Mouse (Mus musculus) heart, embryonic 10.5 days (tissue): ENCODE data around the gene Misp. TPM values are rescaled to one million over a fixed set of nuclear protein-coding genes. Genes with fewer than 3 reads are reported as not detected.

Experiments
- DNase-seq: peaks from one replicate; pipeline ENCODE4 v3.0.0-alpha.2; 2017; ENCODE audit warnings: low spot score
- H3K27ac ChIP-seq: fragments of 300-500 bp; sonication (generic); 2 replicates; pipeline ENCODE4 v1.5.1; 2016; ENCODE audit warnings: mild to moderate bottlenecking
- H3K27me3 ChIP-seq: fragments of 300-500 bp; sonication (generic); 2 replicates; pipeline ENCODE4 v1.6.1; 2016; ENCODE audit warnings: mild to moderate bottlenecking; ENCODE audit not compliant: poor library complexity, insufficient read depth, severe bottlenecking
- H3K36me3 ChIP-seq: fragments of 300-500 bp; sonication (generic); 2 replicates; pipeline ENCODE4 v1.6.1; 2016; ENCODE audit warnings: mild to moderate bottlenecking, moderate library complexity
- H3K4me1 ChIP-seq: fragments of 300-500 bp; sonication (generic); 2 replicates; pipeline ENCODE4 v1.6.1; 2016; ENCODE audit warnings: mild to moderate bottlenecking
- H3K4me3 ChIP-seq: fragments of 300-500 bp; sonication (generic); 2 replicates; pipeline ENCODE4 v1.5.1; 2016; ENCODE audit warnings: mild to moderate bottlenecking, moderate library complexity
- H3K9me3 ChIP-seq: fragments of 300-500 bp; sonication (generic); 2 replicates; pipeline ENCODE4 v1.6.1; 2016; ENCODE audit warnings: mild to moderate bottlenecking, moderate library complexity
- whole genome bisulfite sequencing: fragments of 180-500 bp; shearing (Covaris S2); methylation state at CpG from one replicate; pipeline ENCODE4 v1.1.7; 2016; 5-methylcytosine and 5-hydroxymethylcytosine counted together
- polyA plus RNA-seq: library from polyadenylated mRNA; unstranded; fragments of >200 nt; fragmentation: Nextera tagmentation; extraction: Ambion mirVana; gene quantifications from 2 replicates; pipeline ENCODE4 v1.2.1, GENCODE M21; 2016

Gene Misp
- polyA plus RNA-seq, 1 experiment from 2014 or later, result 0.82 TPM

DNA sequence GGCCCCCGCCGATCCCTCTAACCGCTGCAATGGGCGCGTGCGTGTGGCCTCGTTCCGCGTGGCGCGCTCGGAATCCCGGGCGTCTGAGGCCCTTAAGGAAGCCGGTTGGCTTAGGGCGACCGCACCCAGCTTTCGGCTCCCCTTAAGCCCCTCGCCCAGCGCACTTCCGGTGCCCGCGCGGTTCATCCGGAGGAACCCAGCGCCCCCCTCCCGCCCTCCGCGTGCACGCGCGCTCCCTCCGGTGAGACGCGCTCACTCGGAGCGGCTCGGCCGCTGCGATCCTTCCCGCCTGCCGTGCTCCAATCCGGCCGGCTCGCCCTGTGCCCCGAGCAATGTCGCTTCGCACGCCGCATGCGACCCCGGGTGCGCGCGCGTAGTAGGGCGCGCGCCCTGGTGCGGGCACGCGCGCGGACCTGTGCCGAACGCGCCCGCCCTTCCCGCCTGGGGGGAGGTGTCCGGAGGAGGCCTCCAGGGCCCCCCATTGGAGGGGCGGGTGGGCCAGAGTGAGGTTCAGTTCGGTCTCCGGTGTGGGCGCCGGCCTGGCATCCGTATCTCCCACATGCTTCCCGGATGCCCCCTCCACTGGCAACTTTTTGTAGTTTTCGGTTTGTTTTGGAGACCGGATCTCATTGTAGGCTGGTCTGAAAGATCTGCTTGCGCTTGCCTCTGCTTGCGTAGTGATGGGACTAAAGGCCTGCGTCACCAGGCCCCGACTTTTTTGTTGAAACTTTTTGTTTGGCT, 34.2 kb downstream of the Misp start:
- peaks cover 44% of the 10 kb centered on the region for H3K36me3 ChIP-seq
- no peaks in the 10 kb centered on the region for H3K27me3 ChIP-seq
- H3K27ac ChIP-seq, result peak overlapping the region; percentile 100
- H3K9me3 ChIP-seq, result no peaks in the 10 kb centered on the region
- no peak for DNase-seq
- H3K4me1 ChIP-seq, result peaks cover 69% of the 10 kb centered on the region
- under 1% methylated on average over 83 of the region's 83 CpGs for WGBS
- peak overlapping the region; percentile 98 for H3K4me3 ChIP-seq

DNA sequence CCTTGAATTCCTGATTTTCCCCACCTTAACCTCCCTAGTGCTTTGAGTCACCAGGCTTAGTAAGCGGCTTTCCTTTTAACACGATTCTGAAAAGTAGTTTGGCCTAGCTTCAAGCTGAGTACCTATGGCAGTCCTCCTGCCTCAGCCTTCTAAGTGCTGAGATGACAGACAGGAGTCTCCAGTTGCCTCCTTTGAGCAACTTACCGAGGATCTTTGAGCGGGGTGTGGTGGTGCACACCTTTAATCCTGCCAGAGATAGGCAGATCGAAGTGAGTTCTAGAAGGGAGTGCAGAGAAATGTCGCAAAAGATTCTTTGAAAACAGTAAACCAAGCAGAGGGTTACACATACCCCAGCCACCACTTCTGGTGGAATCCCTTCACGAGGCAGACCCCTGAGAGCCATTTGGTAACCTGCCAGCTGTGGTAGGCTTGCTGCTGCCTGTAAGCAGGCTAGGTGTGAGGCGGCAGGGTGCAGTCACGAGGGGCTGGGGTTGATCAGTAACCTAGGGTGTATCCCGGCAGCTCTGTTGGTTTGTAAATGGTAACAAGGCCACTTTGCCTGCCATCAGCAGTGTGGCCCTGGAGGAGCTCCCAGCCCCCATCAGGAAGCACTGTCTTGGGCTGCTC, 34.9 kb downstream of the Misp start:
- 4% methylated on average over 10 of the region's 10 CpGs for WGBS
- no peaks in the 10 kb centered on the region for H3K27me3 ChIP-seq
- H3K4me1 ChIP-seq, result peaks cover 75% of the 10 kb centered on the region
- peak overlapping the region; percentile 98 for H3K4me3 ChIP-seq
- no peaks in the 10 kb centered on the region for H3K9me3 ChIP-seq
- no peak for DNase-seq
- H3K27ac ChIP-seq, result peak overlapping the region; percentile 100
- peaks cover 51% of the 10 kb centered on the region for H3K36me3 ChIP-seq

DNA sequence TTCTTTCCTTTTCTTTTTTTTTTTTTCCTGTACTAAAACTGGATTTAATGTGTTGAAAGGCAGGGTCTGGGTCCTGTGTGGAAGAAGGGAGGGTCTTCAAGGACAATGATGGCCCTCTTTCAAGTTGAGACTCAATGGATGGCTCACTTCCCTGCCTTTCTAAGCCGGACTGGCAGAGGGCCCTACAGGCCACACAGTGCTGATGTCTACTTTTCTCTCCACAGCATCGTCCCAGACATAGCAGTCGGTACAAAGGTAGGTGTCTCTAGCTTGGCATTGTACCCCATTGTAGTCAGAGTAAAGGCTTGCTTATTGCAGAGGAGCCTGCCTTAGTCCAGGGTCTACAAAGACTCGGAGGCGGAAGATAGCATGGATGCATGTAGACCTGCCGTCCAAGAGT, 35.5 kb downstream of the Misp start:
- no peak for DNase-seq
- peaks cover 78% of the 10 kb centered on the region for H3K4me1 ChIP-seq
- H3K36me3 ChIP-seq, result peaks cover 57% of the 10 kb centered on the region
- peak overlapping the region; percentile 23; the same call in 1 of the 2 replicates for H3K27ac ChIP-seq
- H3K9me3 ChIP-seq, result no peaks in the 10 kb centered on the region
- 50% methylated on average over 6 of the region's 6 CpGs for WGBS
- peak overlapping the region; percentile 98 for H3K4me3 ChIP-seq
- no peaks in the 10 kb centered on the region for H3K27me3 ChIP-seq

DNA sequence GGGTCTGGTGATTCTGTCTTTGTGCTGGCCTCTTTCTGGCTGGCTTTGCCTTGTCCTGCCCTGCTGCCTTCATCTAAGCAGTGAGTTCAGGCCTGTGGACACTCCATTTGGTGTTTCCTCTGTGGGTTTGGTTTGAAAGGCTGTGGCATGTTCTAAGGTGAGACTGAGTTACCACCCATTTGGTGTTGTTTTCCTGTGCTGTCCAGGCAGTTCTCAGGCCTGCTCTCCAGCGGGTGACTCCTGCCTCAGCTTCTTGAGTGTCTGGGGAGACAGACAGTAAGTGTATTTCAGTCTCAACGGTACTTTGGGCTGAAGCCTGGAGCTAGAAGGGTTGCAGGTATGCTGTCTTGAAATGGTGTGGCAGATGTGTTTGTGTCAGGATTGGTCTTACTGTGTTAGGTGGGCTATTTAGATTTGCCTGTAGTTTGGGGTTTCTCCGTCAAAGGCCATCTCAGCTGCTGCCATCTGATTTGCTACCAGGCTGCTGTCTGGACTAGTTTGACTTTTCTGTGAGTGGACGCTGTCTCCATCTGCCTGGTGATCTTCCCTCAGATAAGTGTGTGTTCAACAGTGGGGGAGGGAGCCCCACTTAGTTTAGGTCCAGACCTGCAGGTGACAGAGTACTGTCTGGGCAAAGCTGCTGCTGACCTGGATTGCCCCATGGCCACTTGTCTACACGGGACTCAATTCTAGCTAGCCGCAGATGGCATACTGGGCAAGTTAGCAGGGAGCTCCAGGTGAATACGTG, 36.1 kb downstream of the Misp start:
- DNase-seq, result no peak
- Histone ChIP-seq H3K4me1 (peaks cover 74% of the 10 kb centered on the region), H3K9me3 (no peaks in the 10 kb centered on the region), H3K27me3 (no peaks in the 10 kb centered on the region), H3K27ac (peak overlapping the region; percentile 23), H3K4me3 (peak overlapping the region; percentile 98), H3K36me3 (peaks cover 63% of the 10 kb centered on the region)
- 45% methylated on average over 7 of the region's 7 CpGs for WGBS

DNA sequence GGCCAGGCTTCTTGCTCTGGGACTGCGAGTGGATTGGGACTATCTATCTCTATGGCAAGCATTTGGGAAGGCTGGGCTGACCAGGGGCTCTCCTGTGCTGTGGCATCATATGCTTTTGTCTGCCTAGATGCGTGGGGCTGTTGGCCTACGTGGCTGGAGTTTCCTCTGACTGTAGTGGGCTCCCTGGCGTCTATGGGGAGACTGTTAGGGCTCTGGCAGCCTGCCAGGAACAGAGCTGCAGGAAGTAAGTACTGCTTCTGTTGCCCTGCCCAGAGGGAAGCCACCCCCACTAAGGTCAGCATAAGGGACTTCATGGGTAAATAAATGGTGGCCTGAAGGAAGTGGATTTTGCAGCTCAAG, 36.6 kb downstream of the Misp start:
- peak overlapping the region; percentile 98 for H3K4me3 ChIP-seq
- DNase-seq, result no peak
- peak overlapping the region; percentile 23 for H3K27ac ChIP-seq
- no peaks in the 10 kb centered on the region for H3K27me3 ChIP-seq
- WGBS, result 41% methylated on average over 4 of the region's 4 CpGs
- peaks cover 68% of the 10 kb centered on the region for H3K4me1 ChIP-seq
- H3K36me3 ChIP-seq, result peaks cover 69% of the 10 kb centered on the region
- no peaks in the 10 kb centered on the region for H3K9me3 ChIP-seq

DNA sequence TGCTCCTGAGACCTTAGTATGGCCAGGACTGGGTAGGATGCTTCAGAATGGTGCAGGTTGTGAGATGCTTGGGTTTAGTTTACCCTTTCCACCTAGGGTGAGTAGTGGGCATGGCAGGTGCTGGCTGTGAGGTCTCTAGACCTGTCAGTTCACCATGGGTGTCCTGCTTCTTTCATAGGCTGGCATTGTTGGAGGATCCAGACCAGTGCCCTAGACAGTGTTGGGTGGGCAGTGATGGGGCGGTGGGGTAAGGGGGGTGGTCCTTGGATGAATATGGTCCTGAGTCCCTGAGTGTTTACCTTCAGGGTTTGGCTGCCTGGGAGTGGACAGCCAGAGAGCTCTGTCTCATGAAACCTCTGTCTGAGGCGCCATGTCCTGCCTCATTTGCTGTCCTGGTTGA, 37.1 kb downstream of the Misp start:
- H3K9me3 ChIP-seq, result no peaks in the 10 kb centered on the region
- DNase-seq, result no peak
- peak overlapping the region; percentile 23 for H3K27ac ChIP-seq
- WGBS, result 88% methylated on average over 2 of the region's 2 CpGs
- H3K4me1 ChIP-seq, result peaks cover 64% of the 10 kb centered on the region
- no peaks in the 10 kb centered on the region for H3K27me3 ChIP-seq
- H3K4me3 ChIP-seq, result peak overlapping the region; percentile 98
- peaks cover 73% of the 10 kb centered on the region for H3K36me3 ChIP-seq

DNA sequence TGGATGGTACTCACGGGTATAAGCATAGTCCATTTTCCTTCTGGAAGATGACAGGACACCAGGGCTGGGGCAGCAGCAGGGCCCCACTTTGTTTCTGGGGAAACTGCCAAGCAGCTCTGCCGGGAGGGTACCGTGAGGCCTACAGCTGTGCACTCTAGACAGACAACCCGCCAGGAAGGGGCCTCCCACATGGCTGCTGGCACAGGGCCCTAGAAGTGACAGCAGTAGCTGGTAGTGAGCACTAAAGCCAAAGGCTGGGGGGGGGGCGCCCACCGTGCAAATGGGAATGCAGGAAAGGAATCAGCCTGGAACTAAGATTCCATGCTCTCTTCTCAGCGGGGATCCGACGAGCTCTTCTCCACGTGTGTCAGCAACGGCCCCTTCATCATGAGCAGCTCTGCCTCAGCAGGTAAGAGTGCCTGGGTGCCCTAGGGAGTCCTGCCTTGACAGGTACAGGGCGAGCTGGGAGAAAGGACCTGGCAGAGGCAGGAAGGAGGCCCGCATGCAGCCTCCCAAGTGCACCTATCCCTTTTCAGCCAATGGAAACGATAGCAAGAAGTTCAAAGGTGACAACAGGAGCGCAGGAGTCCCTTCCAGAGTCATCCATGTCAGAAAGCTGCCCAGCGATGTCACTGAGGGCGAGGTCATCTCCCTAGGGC, 37.8 kb downstream of the Misp start:
- H3K27me3 ChIP-seq, result no peaks in the 10 kb centered on the region
- peaks cover 57% of the 10 kb centered on the region for H3K4me1 ChIP-seq
- WGBS, result 69% methylated on average over 17 of the region's 17 CpGs
- no peak for DNase-seq
- no peak overlapping the region for H3K27ac ChIP-seq
- H3K9me3 ChIP-seq, result no peaks in the 10 kb centered on the region
- H3K36me3 ChIP-seq, result peaks cover 80% of the 10 kb centered on the region
- peak overlapping the region; percentile 98 for H3K4me3 ChIP-seq

DNA sequence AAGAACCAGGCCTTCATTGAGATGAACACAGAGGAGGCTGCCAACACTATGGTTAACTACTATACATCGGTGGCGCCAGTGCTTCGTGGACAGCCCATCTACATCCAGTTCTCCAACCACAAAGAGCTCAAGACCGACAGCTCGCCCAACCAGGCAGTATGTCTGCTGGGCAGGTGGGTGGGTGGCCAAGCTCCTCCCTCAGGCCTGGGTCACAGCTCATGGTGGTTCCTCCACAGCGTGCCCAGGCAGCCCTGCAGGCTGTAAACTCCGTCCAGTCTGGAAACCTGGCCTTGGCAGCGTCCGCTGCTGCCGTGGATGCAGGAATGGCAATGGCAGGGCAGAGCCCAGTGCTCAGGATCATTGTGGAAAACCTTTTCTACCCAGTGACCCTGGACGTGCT, 38.3 kb downstream of the Misp start:
- no peaks in the 10 kb centered on the region for H3K27me3 ChIP-seq
- WGBS, result 89% methylated on average over 11 of the region's 11 CpGs
- DNase-seq, result no peak
- H3K36me3 ChIP-seq, result peaks cover 84% of the 10 kb centered on the region
- no peak overlapping the region for H3K27ac ChIP-seq
- no peak overlapping the region for H3K4me3 ChIP-seq
- peaks cover 53% of the 10 kb centered on the region for H3K4me1 ChIP-seq
- no peaks in the 10 kb centered on the region for H3K9me3 ChIP-seq

DNA sequence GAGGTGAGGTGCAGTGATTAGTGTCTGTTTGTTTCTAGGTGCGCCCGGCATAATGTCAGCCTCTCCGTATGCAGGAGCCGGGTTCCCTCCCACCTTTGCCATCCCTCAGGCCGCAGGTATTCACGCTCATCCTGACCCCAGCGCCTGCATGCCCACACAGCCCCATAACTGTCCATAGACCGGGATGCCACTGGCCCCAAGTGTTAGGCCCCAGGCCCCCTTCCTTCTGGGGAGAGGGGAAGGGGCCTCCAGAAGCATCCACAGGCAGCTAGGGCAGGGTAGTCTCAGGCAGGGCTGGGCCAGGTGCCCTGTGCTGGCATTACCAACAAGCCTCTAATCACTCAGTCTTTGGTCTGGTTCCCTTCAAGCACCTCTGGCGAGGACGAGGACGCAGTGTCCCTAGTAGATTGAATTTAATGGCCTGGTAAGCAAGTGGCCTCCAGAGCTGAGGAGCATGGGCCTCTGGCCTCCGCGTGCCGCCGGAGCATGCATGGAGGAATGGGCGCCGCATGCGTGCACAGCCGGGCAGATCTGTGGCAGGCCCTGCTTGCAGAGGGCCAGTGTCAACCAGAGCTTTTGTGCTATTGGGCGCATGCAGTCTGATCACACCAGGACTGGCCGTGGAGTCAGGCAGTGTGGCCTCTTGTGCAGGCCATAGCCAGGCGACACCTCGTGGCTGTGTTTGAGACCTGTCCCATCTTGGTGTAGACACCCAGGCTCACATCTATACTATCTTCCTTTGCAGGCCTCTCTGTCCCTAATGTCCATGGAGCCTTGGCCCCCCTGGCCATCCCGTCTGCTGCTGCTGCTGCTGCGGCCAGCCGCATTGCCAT, 39.5 kb downstream of the Misp start:
- H3K36me3 ChIP-seq, result peaks cover 96% of the 10 kb centered on the region
- H3K4me3 ChIP-seq, result peak overlapping the region; percentile 10; the same call in 1 of the 2 replicates
- DNase-seq, result no peak
- H3K27ac ChIP-seq, result no peak overlapping the region
- H3K4me1 ChIP-seq, result peaks cover 60% of the 10 kb centered on the region
- no peaks in the 10 kb centered on the region for H3K9me3 ChIP-seq
- 92% methylated on average over 26 of the region's 26 CpGs for WGBS
- no peaks in the 10 kb centered on the region for H3K27me3 ChIP-seq

DNA sequence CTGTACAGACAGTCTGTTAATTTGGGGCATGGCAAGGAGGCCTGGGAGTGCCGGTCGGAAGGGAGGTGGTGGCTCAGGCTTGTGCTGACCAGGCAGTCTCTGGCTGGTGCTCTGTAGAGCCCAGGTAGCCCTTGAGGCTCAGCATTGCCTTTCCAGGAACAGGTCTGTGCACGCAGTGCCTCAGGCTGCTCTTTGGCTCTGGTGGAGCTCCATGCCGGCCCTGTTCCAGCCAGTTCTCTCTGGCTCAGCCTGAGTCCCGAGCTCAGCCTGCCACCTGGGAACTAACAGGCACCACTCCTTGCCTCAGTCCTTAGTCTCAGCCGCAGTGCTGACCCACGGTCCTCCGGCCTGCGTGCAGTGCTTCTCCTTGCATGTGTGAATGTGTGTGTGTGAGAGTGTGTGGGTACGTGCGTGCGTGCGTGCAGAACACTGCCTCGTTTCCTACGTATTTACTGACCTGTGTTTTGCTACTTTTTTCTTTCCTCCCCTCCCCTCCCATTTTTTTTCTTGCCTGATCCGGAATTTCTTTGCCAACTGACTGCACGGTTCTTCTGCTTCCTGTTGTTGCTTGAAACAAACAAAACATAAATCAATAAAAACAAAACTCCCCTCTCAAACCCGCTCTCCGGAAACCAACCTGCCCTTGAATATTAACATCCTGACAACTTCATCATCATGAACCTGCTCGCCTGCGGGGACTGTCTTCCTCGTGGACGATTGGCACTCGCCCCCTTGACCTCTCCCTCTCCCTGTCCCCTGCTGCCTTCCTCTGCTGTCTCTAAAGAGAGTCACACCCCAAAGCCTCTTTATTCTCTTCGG, 40.6 kb downstream of the Misp start:
- Histone ChIP-seq H3K36me3 (peaks cover 99% of the 10 kb centered on the region), H3K4me1 (peaks cover 60% of the 10 kb centered on the region), H3K9me3 (no peaks in the 10 kb centered on the region), H3K27me3 (no peaks in the 10 kb centered on the region), H3K27ac (no peak overlapping the region; the same call in 1 of the 2 replicates), H3K4me3 (no peak overlapping the region)
- 92% methylated on average over 25 of the region's 25 CpGs for WGBS
- no peak for DNase-seq

DNA sequence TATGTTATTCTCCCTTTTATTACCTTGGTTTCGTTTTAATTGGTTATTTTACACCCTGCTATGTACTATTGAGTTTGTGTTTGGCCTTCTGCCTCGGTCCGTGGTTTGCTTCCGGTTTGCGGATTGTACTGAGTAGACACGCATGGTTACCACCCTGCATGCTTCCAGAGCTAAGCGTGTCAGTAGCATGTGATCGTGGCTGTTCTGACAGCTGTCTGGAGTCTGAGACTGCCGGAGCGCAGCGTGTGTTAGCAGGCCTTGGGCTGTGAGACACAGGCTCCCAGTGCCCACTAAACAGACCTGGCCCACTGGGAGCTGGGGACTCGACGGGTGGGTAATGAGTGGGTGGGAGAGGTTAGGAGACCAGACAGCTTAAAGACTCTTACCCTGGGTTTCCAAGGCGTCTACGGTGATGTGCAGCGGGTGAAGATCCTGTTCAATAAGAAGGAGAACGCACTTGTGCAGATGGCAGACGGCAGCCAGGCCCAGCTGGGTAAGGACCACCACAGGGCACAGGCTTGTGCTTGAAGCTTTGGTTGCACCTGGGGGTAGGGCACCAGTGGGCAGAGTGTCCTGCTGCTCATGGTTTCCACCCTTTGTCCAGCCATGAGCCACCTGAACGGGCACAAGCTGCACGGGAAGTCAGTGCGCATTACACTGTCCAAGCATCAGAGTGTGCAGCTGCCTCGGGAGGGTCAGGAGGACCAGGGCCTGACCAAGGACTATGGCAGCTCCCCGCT, 41.4 kb downstream of the Misp start:
- Histone ChIP-seq H3K27ac (no peak overlapping the region), H3K4me1 (peaks cover 59% of the 10 kb centered on the region), H3K9me3 (no peaks in the 10 kb centered on the region), H3K4me3 (no peak overlapping the region), H3K27me3 (no peaks in the 10 kb centered on the region), H3K36me3 (peaks cover 98% of the 10 kb centered on the region)
- no peak for DNase-seq
- 93% methylated on average over 23 of the region's 23 CpGs for WGBS
